Comparison of ENCODE assay signal across 28 mouse cellular contexts in the genomic region with DNA sequence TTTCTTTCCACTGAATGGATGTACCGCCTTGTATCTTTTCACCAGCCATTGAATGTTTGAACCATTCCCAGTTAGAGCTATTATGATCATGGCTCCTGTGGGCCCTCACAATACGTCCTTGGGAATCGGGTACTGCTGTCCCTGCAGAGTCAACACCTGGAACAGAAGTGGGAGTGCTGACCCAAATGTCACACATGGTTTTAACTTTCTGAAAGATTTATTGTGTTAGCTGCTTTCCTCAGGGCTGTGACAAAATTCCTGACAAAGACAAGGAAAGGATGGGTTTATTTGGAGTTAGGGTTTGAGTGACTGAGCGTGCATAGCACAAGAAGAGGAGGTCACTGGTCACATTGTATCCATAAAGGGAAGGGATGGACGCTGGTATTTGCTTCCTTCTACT. TPM values are rescaled to one million over a fixed set of nuclear protein-coding genes. Genes with fewer than 3 reads are reported as not detected.
"Had no signal": no experiment of that assay in that cellular context is flagged by ENCODE, and none has a peak within 500 bp of the region (broad histone marks: within the 10 kb centered on the region; RNA-seq: fewer than 3 reads in every experiment).

No protein-coding gene starts in this region.

- H3K9me3 ChIP-seq: embryonic facial prominence, embryonic 10.5 days; embryonic facial prominence, embryonic 12.5 days; embryonic facial prominence, embryonic 13.5 days; embryonic facial prominence, embryonic 15.5 days; forebrain, embryonic 10.5 days; forebrain, embryonic 12.5 days; forebrain, embryonic 13.5 days; forebrain, embryonic 15.5 days had no signal

- H3K27ac ChIP-seq: embryonic facial prominence, embryonic 10.5 days; embryonic facial prominence, embryonic 12.5 days; embryonic facial prominence, embryonic 13.5 days; embryonic facial prominence, embryonic 15.5 days; forebrain, embryonic 10.5 days; forebrain, embryonic 12.5 days; forebrain, embryonic 13.5 days; forebrain, embryonic 15.5 days; gastrocnemius, adult 2 months; heart, adult 2 months had no signal

- H3K36me3 ChIP-seq: embryonic facial prominence, embryonic 10.5 days; embryonic facial prominence, embryonic 12.5 days; embryonic facial prominence, embryonic 13.5 days; embryonic facial prominence, embryonic 15.5 days; forebrain, embryonic 10.5 days; forebrain, embryonic 12.5 days; forebrain, embryonic 15.5 days had no signal

- ATAC-seq: forebrain, embryonic 13.5 days; forebrain, embryonic 14.5 days; forebrain, embryonic 15.5 days; forebrain, embryonic 16.5 days; forebrain, postnatal 0 days had no signal

- H3K4me3 ChIP-seq: embryonic facial prominence, embryonic 10.5 days; embryonic facial prominence, embryonic 12.5 days; embryonic facial prominence, embryonic 13.5 days; embryonic facial prominence, embryonic 15.5 days; erythroblast, embryonic 14.5 days; forebrain, embryonic 10.5 days; forebrain, embryonic 12.5 days; forebrain, embryonic 13.5 days; forebrain, embryonic 15.5 days; gastrocnemius, adult 2 months; heart, adult 2 months had no signal

- DNase-seq: cerebellum, adult 2 months; cerebellum, adult 8-10 months; cerebellum, adult 9-10 months; cerebellum, adult 9-11 months; cerebellum, postnatal 10 days; cerebellum, postnatal 14 days; cerebellum, postnatal 25 days; cerebellum, postnatal 36 days; embryo, embryonic 11 days; forebrain, postnatal 0 days; gastrocnemius, adult 2 months; gastrocnemius, postnatal 10 days; gastrocnemius, postnatal 14 days; gastrocnemius, postnatal 25 days; gastrocnemius, postnatal 36 days; heart, adult 18-20 months; heart, adult 2 months had no signal

- H3K4me1 ChIP-seq: embryonic facial prominence, embryonic 12.5 days had no signal

- H3K9ac ChIP-seq: embryonic facial prominence, embryonic 12.5 days; embryonic facial prominence, embryonic 13.5 days; embryonic facial prominence, embryonic 15.5 days; forebrain, embryonic 12.5 days; forebrain, embryonic 13.5 days; forebrain, embryonic 15.5 days; forebrain, postnatal 0 days had no signal

- H3K4me2 ChIP-seq: embryonic facial prominence, embryonic 12.5 days; embryonic facial prominence, embryonic 13.5 days; embryonic facial prominence, embryonic 15.5 days; forebrain, embryonic 12.5 days; forebrain, embryonic 13.5 days; forebrain, embryonic 15.5 days had no signal

RNA-seq across cellular contexts. Expression of a gene that starts 4.3 kb away (rescaled TPM):
- polyA plus RNA-seq: erythroblast, embryonic 14.5 days had no signal
